Mouse (Mus musculus) embryonic stem cell, embryonic (primary cell): ENCODE data around the gene Cyp2c23.

Experiments
- CTCF ChIA-PET, 4 experiments: fragments of 300-600 bp in 2 of 4; fragments of 350-600 bp in 2 of 4; sonication (Branson Sonifier 250); formaldehyde crosslinking; loops; one replicate each; lab custom pipeline; 2022; ENCODE audit warnings: inconsistent platforms in 2 of 4; lab: Charles Lee
- POLR2A ChIA-PET, 4 experiments: fragments of 300-600 bp in 2 of 4; fragments of 350-600 bp in 2 of 4; sonication (Branson Sonifier 250); formaldehyde crosslinking; loops; one replicate each; lab custom pipeline; 2022; ENCODE audit warnings: antibody characterized with exemption in 4 of 4, inconsistent platforms in 1 of 4; lab: Charles Lee

The Cyp2c23 gene

DNA sequence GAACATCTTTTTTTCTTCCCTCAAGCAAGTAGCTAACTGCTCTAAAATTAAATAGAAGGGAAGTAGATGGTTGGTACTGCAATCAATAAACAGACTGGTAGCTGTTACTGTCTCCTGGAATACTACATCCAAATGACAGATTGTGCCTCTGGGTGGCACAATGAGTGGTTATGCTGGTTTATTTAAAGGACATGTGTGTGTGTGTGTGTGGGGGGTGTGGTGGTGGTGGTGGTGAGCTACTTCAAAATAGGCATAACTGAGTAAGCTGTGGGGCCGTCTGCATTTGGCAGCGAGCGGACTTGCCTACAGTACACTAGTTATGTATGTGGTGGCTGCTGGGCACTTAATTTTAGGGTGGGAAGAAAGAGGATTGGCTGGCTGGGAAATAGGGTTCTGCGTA lies 71.1 kb downstream of the Cyp2c23 start:
- POLR2A ChIA-PET = interaction anchor here in 1 of 4 experiments (1.2 kb wide), 1 partner anchor 134 kb away, joined by 3 read pairs; no protein-coding TSS in a partner anchor

DNA sequence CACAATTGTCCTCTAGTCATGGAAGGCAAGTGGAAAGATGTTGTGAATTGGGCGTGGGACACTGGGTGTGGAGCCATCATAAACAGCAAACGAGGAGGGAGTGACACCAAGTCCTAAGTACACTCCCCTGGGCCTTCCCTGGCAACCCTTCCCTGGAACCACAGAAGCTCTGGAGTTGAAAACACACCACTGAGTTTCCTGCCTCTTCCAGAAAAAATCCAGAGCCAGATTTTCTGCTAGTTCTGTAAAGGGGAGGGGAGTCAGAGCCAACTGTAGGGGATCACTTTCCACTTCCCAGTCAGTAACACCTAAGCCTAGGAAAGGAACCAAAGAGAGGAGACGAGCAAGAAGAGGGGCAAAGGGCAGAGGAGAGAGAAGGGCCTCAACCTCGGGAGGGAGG lies 71.6 kb downstream of the Cyp2c23 start:
- POLR2A ChIA-PET = interaction anchor here in 1 of 4 experiments (1.2 kb wide), 1 partner anchor 133 kb away, joined by 3 read pairs; no protein-coding TSS in a partner anchor
- CTCF ChIA-PET = interaction anchor here in 2 of 4 experiments (0.6 to 1.7 kb wide), 2 partner anchors 8 to 114 kb away, joined by 4 to 5 read pairs; no protein-coding TSS in a partner anchor

More for the DNA sequence above, 71.1 kb downstream of the Cyp2c23 start:
- CTCF ChIA-PET = interaction anchor here in 2 of 4 experiments (0.6 to 1.7 kb wide), 4 partner anchors 9 to 140 kb away, joined by 3 to 5 read pairs (median 4); no protein-coding TSS in a partner anchor

DNA sequence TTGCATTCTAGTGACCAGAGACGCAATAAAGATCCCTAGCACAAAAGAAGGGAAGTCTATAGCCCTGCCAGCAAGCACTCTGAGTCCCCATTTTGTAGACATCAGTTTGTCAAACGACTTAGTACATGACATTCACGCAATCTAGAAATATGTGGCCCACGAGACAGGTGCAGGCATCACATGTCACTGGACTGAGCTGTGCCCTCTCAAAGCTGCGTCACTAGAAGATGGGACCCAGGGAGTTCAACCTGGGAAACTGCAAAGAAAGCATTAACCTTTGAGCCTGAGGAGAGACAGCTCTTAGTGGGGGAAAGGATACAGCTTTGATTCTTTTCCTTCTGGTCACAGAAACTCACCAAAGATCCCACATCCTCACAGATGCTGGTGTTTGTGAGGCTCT lies 73.7 kb downstream of the Cyp2c23 start:
- CTCF ChIA-PET = interaction anchor here in 1 of 4 experiments (0.6 kb wide), 1 partner anchor 94 kb away, joined by 4 read pairs; no protein-coding TSS in a partner anchor
- POLR2A ChIA-PET = interaction anchor here in 2 of 4 experiments (0.6 to 1.1 kb wide), 3 partner anchors 17 to 77 kb away, joined by 4 read pairs; no protein-coding TSS in a partner anchor
